Mouse (Mus musculus) intestine, embryonic 15.5 days (tissue): Measurements from ENCODE around the gene Zfyve28. TPM values are rescaled to one million over a fixed set of nuclear protein-coding genes. Genes with fewer than 3 reads are reported as not detected.

ENCODE experiments used
- ATAC-seq: fragments of 200-750 bp; cut with Nextera tagmentation; 2 replicates; pipeline ENCODE4 v1.8.0; 2017; ENCODE audit warnings: moderate TSS enrichment, moderate library complexity
- H3K27ac ChIP-seq: fragments of 300-500 bp; sonication (generic); 2 replicates; pipeline ENCODE4 v1.5.1; 2015; ENCODE audit warnings: mild to moderate bottlenecking, inconsistent platforms
- H3K27me3 ChIP-seq: fragments of 300-500 bp; sonication (generic); replicated peaks from 2 replicates; pipeline ENCODE4 v1.6.1; 2015; ENCODE audit warnings: inconsistent platforms
- H3K36me3 ChIP-seq: fragments of 300-500 bp; sonication (generic); 2 replicates; pipeline ENCODE4 v1.6.1; 2015; ENCODE audit warnings: inconsistent platforms
- H3K4me1 ChIP-seq: fragments of 300-500 bp; sonication (generic); replicated peaks from 2 replicates; pipeline ENCODE4 v1.6.1; 2015; ENCODE audit warnings: inconsistent platforms
- H3K4me2 ChIP-seq: fragments of 300-500 bp; sonication (generic); replicated peaks from 2 replicates; pipeline ENCODE4 v1.6.1; 2015; ENCODE audit warnings: mild to moderate bottlenecking, inconsistent platforms
- H3K4me3 ChIP-seq: fragments of 300-500 bp; sonication (generic); replicated peaks from 2 replicates; pipeline ENCODE4 v1.5.1; 2015; ENCODE audit warnings: inconsistent platforms
- H3K9ac ChIP-seq: fragments of 300-500 bp; sonication (generic); 2 replicates; pipeline ENCODE4 v1.6.1; 2015; ENCODE audit warnings: inconsistent platforms
- H3K9me3 ChIP-seq: fragments of 300-500 bp; sonication (generic); 2 replicates; pipeline ENCODE4 v1.6.1; 2016; ENCODE audit warnings: inconsistent platforms
- WGBS: fragments of 180-500 bp; shearing (Covaris S2); methylation state at CpG from one replicate; pipeline ENCODE4 v1.1.7; 2015; 5-methylcytosine and 5-hydroxymethylcytosine counted together
- polyA plus RNA-seq: library from polyadenylated mRNA; unstranded; fragments of >200 nt; fragmentation: Nextera tagmentation; extraction: Ambion mirVana; gene quantifications from 2 replicates; pipeline ENCODE4 v1.2.1, GENCODE M21; 2015

Gene Zfyve28
- polyA plus RNA-seq: 0.47 and 0.65 TPM in 2 replicates

- Histone ChIP-seq H3K9ac (peak within 1 kb of the TSS; percentile 26), H3K36me3 (no peaks in the 10 kb centered on the region), H3K9me3 (no peaks in the 10 kb centered on the region), H3K4me3 (peak within 1 kb of the TSS; percentile 58), H3K4me2 (peak within 1 kb of the TSS; percentile 99), H3K4me1 (peaks cover 22% of the 10 kb centered on the region), H3K27me3 (peaks cover 46% of the 10 kb centered on the region), H3K27ac (no peak within 1 kb of the TSS)
- under 1% methylated on average over 82 of the region's 83 CpGs for WGBS
- ATAC-seq: peak; percentile 94
Measured at GRCm38 (mm10) chr5:34288154-34288716, at the start of gene Zfyve28, which contains the start of gene Cfap99. Gene Zfyve28, minus strand, starts transcription at chr5:34288449. Gene Cfap99, plus strand, starts transcription at chr5:34288600.

GRCm38 (mm10) chr5:34336775-34337450, 48.7 kb upstream of the Zfyve28 start:
- H3K9me3 ChIP-seq: no peaks in the 10 kb centered on the region
- under 1% methylated on average over 42 of the region's 42 CpGs for WGBS
- no peaks in the 10 kb centered on the region for H3K36me3 ChIP-seq
- no peaks in the 10 kb centered on the region for H3K27me3 ChIP-seq
- H3K4me2 ChIP-seq: peak overlapping the region; percentile 74
- ATAC-seq: peak; percentile 65
- peak overlapping the region; percentile 88 for H3K9ac ChIP-seq
- H3K4me1 ChIP-seq: 0 out of 2 replicates have a peak, but pooled peaks cover 11% of the 10 kb centered on the region
- peak overlapping the region; percentile 91 for H3K27ac ChIP-seq
- H3K4me3 ChIP-seq: peak overlapping the region; percentile 84

- Histone ChIP-seq H3K4me2 (peak within 1 kb of the TSS; percentile 74), H3K9me3 (no peaks in the 10 kb centered on the region), H3K27me3 (no peaks in the 10 kb centered on the region), H3K9ac (peak within 1 kb of the TSS; percentile 88), H3K4me1 (0 out of 2 replicates have a peak, but pooled peaks cover 11% of the 10 kb centered on the region), H3K27ac (peak within 1 kb of the TSS; percentile 91), H3K36me3 (no peaks in the 10 kb centered on the region), H3K4me3 (peak within 1 kb of the TSS; percentile 84)
- WGBS: under 1% methylated on average over 60 of the region's 67 CpGs
- peak; percentile 99 for ATAC-seq
Measured at GRCm38 (mm10) chr5:34336097-34336774, 48.0 kb upstream of the Zfyve28 start, which contains the start of gene Rnf4. Gene Rnf4, plus strand, starts transcription at chr5:34336289.

GRCm38 (mm10) chr5:34335539-34336096, 47.4 kb upstream of the Zfyve28 start:
- H3K9me3 ChIP-seq: no peaks in the 10 kb centered on the region
- H3K4me3 ChIP-seq: peak overlapping the region; percentile 84
- peak overlapping the region; percentile 60 for H3K4me2 ChIP-seq
- H3K27ac ChIP-seq: peak overlapping the region; percentile 66
- H3K36me3 ChIP-seq: no peaks in the 10 kb centered on the region
- WGBS: 1% methylated on average over 21 of the region's 21 CpGs
- H3K27me3 ChIP-seq: no peaks in the 10 kb centered on the region
- H3K9ac ChIP-seq: peak overlapping the region; percentile 76
- 0 out of 2 replicates have a peak, but pooled peaks cover 11% of the 10 kb centered on the region for H3K4me1 ChIP-seq
- peak; percentile 70 for ATAC-seq

GRCm38 (mm10) chr5:34334081-34334480, 45.8 kb upstream of the Zfyve28 start:
- Histone ChIP-seq H3K4me1 (0 out of 2 replicates have a peak, but pooled peaks cover 11% of the 10 kb centered on the region), H3K9me3 (no peaks in the 10 kb centered on the region), H3K4me2 (no peak overlapping the region), H3K9ac (no peak overlapping the region), H3K27ac (no peak overlapping the region), H3K27me3 (no peaks in the 10 kb centered on the region), H3K4me3 (no peak overlapping the region), H3K36me3 (no peaks in the 10 kb centered on the region)
- WGBS: 91% methylated on average over 1 of the region's 1 CpGs
- no peak for ATAC-seq

GRCm38 (mm10) chr5:34330136-34330535, 41.9 kb upstream of the Zfyve28 start:
- peaks cover 6% of the 10 kb centered on the region; the same call in 1 of the 2 replicates for H3K4me1 ChIP-seq
- ATAC-seq: no peak
- 78% methylated on average over 2 of the region's 2 CpGs for WGBS
- no peaks in the 10 kb centered on the region for H3K9me3 ChIP-seq
- no peak overlapping the region for H3K4me2 ChIP-seq
- no peak overlapping the region for H3K9ac ChIP-seq
- H3K27me3 ChIP-seq: no peaks in the 10 kb centered on the region
- no peaks in the 10 kb centered on the region for H3K36me3 ChIP-seq
- H3K27ac ChIP-seq: no peak overlapping the region
- no peak overlapping the region for H3K4me3 ChIP-seq

- Histone ChIP-seq H3K27ac (no peak overlapping the region), H3K9me3 (no peaks in the 10 kb centered on the region), H3K9ac (peak overlapping the region; percentile 29), H3K4me1 (peaks cover 6% of the 10 kb centered on the region; the same call in 1 of the 2 replicates), H3K27me3 (no peaks in the 10 kb centered on the region), H3K36me3 (no peaks in the 10 kb centered on the region), H3K4me3 (peak overlapping the region; percentile 27), H3K4me2 (peak overlapping the region; percentile 60)
- 13% methylated on average over 31 of the region's 31 CpGs for WGBS
- ATAC-seq: peak; percentile 72
Measured at GRCm38 (mm10) chr5:34326875-34327576, 38.8 kb upstream of the Zfyve28 start.

- Histone ChIP-seq H3K9me3 (no peaks in the 10 kb centered on the region), H3K36me3 (no peaks in the 10 kb centered on the region), H3K27ac (no peak overlapping the region), H3K27me3 (no peaks in the 10 kb centered on the region), H3K9ac (no peak overlapping the region), H3K4me2 (peak overlapping the region; percentile 60; the same call in 1 of the 2 replicates), H3K4me1 (peaks cover 6% of the 10 kb centered on the region; the same call in 1 of the 2 replicates), H3K4me3 (no peak overlapping the region)
- ATAC-seq: 0 out of 2 replicates have a peak, but pooled peaks have one; percentile 36
- 32% methylated on average over 4 of the region's 4 CpGs for WGBS
Measured at GRCm38 (mm10) chr5:34326249-34326691, 38.0 kb upstream of the Zfyve28 start.

- no peak for ATAC-seq
- no peaks in the 10 kb centered on the region for H3K36me3 ChIP-seq
- no peak overlapping the region for H3K9ac ChIP-seq
- no peaks in the 10 kb centered on the region for H3K27me3 ChIP-seq
- no peaks in the 10 kb centered on the region for H3K9me3 ChIP-seq
- no peak overlapping the region for H3K4me3 ChIP-seq
- H3K4me2 ChIP-seq: no peak overlapping the region
- H3K27ac ChIP-seq: no peak overlapping the region
- H3K4me1 ChIP-seq: peaks cover 6% of the 10 kb centered on the region; the same call in 1 of the 2 replicates
Measured at GRCm38 (mm10) chr5:34325286-34325685, 37.0 kb upstream of the Zfyve28 start.

GRCm38 (mm10) chr5:34321236-34321635, 33.0 kb upstream of the Zfyve28 start:
- no peaks in the 10 kb centered on the region for H3K4me1 ChIP-seq
- no peak for ATAC-seq
- 83% methylated on average over 4 of the region's 4 CpGs for WGBS

GRCm38 (mm10) chr5:34319491-34320034, 31.3 kb upstream of the Zfyve28 start:
- Histone ChIP-seq H3K27ac (no peak overlapping the region), H3K9me3 (no peaks in the 10 kb centered on the region), H3K4me3 (no peak overlapping the region), H3K4me1 (no peaks in the 10 kb centered on the region), H3K27me3 (no peaks in the 10 kb centered on the region), H3K4me2 (no peak overlapping the region), H3K9ac (no peak overlapping the region), H3K36me3 (no peaks in the 10 kb centered on the region)
- WGBS: 61% methylated on average over 2 of the region's 2 CpGs
- ATAC-seq: no peak

More at GRCm38 (mm10) chr5:34321236-34321635, 33.0 kb upstream of the Zfyve28 start:
- Histone ChIP-seq H3K9ac (no peak overlapping the region), H3K36me3 (no peaks in the 10 kb centered on the region), H3K4me2 (no peak overlapping the region), H3K4me3 (no peak overlapping the region), H3K27me3 (no peaks in the 10 kb centered on the region), H3K27ac (no peak overlapping the region), H3K9me3 (no peaks in the 10 kb centered on the region)
